Mouse (Mus musculus): ENCODE data around the gene Cpm.

Cpm gene

DNA sequence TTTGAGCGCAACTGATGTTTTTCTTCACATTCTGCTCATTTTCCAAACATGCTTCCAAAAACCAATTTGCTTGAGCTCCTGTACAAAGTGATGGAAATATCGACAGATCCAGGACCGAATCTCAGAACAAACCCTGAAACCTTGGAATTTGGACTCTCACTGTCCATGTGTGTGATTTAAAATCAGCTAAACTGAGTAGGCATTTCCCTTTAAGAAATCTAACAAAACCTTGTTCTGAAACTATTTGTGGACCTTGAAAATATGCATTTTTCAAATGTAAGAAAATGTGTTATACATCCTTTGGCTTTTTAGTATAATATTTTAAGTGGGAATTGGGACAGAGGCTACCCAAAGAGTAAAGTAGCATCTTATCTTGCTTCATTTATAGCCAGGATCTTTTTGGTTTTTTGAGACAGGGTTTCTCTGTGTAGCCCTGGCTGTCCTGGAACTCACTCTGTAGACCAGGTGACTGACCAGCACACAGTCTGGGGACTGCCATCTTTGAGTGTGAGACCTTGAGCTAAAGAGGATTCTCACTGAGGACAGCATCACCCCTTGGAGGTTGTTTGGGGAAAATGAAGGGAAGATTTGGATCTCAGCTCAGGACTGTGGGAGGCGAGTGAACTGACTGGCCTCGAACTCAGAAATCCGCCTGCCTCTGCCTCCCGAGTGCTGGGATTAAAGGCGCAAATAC, 5.9 kb downstream of the Cpm start:
- DNase-seq (ENCODE audit: low spot score in 2 of 2), result no peak

DNA sequence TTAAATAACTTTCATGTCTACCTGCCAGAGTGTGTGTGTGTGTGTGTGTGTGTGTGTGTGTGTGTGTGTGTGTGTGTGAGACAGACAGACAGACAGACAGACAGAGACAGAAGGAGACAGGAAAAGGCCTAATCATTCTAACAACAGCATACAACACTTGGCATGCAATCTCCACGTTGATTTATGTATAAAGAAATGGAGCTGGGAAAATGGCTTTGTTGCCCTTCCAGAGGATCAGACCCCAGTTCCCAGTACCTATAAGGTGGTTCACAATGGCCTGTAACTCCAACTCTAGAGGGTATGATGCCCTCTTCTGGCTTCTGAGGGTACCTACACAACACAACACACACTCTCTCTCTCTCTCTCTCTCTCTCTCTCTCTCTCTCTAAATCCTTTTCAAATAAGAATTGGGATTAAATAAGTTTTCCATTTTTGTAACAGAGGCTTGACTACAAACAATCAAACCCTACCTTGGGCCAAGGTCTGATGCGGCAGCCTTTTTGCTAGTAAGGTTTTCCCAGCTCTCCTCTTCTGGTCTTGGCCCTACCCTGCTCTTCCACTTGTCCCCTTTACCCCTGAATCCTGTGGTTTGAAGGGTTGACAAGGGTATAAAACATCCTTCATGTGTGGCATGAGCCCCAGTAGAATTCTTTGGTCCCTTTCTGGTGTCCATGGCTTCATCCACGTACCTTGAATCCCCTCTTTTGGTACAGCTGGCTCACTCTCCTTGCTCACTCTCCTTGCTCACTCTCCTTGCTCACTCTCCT, 6.7 kb downstream of the Cpm start:
- no peak for DNase-seq (ENCODE audit: low spot score in 2 of 2)

DNA sequence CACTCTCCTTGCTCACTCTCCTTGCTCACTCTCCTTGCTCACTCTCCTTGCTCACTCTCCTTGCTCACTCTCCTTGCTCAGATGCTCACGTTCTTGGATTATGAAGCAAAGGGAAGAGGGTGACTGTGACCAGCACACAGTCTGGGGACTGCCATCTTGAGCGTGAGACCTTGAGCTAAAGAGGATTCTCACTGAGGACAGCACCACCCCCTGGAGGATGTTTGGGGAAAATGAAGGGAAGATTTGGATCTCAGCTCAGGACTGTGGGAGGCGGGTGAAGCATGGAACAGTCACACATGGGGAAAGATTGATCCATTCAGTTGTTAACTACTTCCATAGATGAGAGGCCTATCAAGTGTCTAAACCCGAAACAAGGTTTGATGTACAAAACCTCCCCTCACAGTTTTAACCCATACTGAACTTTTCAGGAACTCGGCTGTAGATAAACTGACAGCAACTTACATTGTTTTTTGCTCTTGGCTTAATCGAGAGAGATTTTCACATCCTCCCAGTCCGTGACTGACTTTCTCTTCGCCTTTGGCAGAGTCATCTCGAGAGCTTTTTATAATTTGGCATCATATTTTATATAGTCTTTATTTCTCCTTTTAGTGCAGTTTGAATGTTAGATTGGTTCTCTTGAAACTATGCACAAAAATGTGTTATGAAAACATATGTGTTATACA, 7.9 kb downstream of the Cpm start:
- no peak for DNase-seq (ENCODE audit: low spot score in 2 of 2)

DNA sequence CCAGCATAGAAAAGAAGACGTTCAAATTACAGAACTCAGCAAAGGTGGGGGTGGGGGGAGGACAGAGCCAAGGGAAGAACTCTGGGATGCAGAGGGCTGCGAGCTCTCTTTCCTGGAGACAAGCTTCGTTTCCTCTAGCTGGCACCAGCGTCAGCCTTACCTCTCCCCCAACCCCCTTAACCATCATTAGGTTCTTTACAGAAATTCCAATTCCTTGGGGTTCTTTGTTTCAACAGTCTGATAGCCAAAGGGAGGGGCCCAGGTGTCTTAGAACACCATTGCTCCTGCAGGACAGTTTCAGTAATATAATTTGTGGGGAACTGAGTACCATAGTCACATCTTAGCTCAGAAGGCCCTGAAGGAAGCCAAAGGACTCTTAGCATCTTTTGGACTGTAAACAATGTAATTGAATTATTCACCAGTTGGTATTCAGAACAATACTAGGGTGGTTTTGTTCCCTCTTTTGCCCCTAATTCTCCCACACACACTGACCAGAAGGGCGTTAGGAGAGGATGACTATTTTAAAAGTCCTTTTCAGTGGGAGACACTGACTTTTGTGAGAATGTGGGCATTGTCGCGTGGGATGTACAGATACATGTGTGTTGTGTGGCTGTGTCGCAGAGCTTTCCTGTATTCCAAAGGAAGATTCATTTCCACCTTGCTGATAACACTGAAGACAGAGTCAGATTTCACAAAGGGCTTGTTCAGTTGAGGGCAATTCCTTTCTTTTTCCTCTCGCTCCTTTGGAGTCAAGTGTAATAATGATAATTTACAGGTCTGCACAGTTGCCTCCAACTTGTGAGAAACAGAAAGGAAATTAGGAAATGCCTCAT, 8.7 kb downstream of the Cpm start:
- DNase-seq (ENCODE audit: low spot score in 2 of 2), result no peak

DNA sequence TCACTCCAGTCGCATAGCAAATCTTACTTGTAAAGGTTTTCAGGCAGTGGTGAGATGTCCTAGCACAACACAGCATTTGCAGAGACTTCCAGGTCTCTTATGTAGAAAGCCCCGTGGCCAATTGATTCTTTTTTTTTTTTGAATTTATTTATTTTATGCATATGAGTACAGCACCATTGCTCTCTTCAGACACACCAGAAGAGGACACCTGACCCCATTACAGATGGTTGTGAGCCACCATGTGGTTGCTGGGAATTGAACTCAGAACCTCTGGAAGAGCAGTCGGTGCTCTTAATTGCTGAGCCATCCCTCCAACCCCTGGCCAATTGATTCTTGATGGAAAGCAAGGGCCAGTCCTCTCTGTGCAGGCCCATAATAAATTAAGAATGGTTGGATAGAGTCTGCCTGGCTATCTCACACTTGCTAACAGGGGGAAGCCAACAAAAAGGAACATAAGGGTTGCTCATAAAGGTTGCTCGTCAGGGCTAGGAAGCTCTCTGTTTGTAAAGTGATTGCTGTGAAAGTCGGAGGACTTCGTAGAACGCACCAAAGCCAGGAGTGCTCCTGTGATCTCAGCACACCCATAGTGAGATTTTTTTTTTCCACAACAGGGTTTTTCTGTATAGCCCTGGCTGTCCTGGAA, 9.4 kb downstream of the Cpm start:
- no peak for DNase-seq (ENCODE audit: low spot score in 2 of 2)

DNA sequence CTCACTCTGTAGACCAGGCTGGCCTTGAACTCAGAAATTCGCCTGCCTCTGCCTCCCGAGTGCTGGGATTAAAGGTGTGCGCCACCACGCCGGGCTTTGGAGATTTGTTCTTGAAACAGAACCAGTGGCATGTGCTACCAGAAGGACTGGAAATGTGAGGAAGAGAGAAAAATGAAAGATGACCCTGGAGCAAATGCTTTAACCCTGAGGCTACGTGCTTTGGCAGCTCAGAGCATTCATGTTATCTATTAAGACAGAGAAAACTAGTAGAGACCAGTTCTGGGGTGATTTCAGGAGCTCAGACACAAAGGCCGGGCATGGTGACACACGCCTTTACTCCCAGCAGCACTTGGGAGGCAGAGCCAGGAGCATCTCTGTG, 9.9 kb downstream of the Cpm start:
- no peak for DNase-seq (ENCODE audit: low spot score in 2 of 2)

DNA sequence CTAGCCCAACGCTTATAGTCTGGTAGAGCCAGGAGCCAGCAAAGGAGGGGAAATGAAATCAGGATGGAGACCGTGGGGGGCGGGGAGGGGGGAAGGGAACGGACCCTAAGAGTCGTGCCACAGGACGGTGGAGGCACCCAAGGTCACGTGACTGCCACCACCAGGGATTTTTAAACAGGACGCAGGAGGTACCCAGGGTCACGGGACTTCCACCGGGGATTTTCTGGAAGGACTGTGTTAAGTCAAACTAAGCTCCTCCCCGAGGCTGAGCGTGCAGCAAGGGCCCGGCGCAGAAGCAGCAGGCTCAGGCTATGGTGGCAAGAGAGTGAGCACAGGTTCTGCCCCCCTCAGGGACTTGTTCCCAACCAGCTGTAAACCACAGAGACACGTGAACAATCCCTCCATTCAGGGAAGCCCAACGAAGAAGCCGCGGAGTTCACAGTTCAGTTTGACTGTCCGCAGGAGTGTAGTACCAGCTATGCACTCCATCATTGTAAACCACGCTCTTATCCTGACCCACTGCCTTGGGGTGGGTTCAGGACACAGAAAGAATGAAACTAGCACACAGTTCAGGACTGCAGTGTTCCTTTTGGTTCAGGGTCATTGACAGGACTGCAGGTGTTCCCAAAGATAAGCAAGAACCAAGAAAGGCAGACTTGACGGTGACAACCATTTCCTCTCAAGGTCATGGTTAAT, 10.7 kb downstream of the Cpm start:
- no peak for DNase-seq (ENCODE audit: low spot score in 2 of 2)

DNA sequence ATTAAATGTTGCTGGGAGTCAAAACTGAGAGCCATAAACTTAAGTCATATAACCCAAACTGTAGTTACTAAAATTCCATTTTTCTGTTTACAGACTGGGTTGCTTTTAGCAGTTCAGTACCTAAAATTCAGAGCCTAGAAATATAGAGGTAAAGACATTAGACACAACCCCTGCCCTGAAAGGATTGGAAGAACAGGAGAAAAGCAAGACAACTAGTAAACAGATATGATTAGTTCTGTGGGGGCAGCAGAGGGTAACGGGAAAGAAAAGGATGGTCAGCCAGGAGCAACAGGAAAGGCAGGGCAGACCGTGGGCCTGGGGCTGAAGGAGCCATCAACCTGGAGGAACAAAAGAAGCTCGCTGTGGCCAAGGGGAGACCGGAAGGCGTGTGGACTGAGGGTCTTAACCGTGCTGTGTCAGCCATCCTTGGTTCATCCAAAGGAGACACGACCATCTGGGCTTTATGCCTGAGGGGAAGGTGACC, 11.3 kb downstream of the Cpm start:
- DNase-seq (ENCODE audit: low spot score in 2 of 2), result no peak

DNA sequence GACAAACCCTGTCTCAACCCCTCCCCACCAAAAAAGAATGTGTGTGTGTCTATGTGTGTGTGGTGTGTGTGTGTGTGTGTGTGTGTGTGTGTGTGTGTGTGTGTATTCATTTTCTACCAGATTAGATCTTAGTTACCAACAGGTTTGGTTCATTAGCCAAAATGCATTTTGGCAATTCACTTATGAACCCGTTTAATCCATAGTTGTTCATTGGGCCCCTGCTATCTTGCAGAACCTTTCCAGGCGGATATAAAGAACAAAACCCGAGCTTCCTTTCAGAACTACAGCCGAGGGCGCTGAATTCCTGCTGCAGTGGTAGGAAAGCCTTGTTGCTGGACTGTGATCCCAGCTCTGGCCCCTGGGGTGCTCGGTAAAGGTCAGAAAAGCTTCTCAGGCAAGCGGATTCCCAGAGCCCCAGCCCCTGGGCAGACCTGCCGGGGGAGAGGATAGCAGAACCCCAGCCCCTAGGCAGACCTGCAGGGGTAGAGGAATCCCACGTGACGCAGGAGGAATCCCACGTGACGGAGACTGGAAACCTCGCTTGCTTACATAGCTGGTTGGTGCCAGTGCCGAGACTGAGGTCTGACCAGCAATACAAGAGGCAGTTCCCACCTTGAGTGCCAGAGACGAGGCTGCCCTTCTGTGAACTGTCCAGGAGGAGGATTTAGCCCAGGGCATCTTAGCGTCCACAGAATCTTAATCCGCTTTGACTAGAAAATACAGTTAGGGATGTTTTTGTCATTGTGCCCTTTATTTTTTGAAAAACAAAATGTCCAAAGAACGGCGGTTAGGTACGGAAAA, 12.3 kb downstream of the Cpm start:
- DNase-seq (ENCODE audit: low spot score in 2 of 2), result no peak

DNA sequence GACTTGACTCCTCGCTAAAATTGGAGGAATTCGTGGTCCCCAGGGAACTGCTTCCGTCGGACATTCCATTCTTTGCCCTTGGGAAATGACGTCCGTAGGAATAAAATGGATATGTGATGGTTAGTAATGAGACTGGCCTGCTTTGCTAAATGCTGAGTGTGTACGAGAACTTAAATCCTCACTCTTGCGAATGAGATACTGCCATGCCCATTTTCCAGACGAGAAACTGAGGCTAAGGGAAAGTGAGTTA, 12.8 kb downstream of the Cpm start:
- DNase-seq (ENCODE audit: low spot score in 2 of 2), result no peak

DNA sequence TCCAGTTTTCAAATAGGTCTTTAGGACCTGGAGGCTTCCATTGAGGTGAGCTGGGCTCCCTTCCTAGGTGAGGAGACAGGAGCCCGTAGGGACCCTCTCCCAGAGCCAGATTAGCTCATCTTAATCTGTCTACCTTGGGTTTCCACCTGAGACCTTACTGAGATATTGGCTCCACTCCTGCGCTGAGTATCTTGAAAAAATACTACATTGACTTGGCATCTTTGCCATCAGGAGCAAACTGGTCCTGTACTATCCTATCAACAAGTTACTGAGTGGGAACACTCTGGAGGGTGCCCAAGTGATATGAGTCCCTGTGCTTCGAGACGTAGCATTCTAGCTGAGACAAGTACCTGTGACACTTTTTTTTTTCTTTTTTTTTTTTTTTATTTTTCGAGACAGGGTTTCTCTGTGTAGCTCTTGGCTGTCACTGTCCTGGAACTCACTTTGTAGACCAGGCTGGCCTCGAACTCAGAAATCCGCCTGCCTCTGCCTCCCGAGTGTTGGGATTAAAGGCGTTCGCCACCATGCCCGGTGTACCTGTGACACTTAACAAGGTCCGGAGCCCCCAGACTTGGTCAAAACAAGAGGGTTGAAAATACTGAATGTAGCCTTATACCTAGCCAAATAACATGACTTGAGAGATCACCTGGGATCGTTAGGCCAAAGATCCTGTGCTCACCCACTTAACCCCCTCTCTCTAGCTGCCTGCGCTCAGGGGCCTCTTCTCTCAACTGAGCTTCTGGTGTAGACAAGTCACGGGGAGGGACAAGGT, 13.4 kb downstream of the Cpm start:
- DNase-seq (ENCODE audit: low spot score in 2 of 2), result no peak

DNA sequence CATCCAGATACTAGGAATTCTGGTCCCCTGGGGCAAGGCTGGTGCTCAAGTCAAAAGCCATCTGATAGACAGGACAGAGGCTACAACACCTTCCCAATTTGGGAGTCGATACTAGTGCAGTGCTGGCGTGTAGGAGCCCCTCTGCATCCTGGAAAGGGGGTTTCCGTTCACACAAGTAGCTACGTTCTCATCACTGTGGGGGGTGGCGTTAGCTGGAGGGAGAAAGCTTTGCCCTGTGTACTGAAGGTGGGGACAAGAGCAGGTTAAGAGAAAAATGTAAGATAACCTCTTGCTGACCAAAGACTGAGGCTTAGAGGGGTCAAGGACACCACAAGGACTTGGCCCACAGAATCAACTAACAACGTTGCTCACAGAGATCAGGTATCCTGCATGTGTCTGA, 14.0 kb downstream of the Cpm start:
- no peak for DNase-seq (ENCODE audit: low spot score in 2 of 2)

DNA sequence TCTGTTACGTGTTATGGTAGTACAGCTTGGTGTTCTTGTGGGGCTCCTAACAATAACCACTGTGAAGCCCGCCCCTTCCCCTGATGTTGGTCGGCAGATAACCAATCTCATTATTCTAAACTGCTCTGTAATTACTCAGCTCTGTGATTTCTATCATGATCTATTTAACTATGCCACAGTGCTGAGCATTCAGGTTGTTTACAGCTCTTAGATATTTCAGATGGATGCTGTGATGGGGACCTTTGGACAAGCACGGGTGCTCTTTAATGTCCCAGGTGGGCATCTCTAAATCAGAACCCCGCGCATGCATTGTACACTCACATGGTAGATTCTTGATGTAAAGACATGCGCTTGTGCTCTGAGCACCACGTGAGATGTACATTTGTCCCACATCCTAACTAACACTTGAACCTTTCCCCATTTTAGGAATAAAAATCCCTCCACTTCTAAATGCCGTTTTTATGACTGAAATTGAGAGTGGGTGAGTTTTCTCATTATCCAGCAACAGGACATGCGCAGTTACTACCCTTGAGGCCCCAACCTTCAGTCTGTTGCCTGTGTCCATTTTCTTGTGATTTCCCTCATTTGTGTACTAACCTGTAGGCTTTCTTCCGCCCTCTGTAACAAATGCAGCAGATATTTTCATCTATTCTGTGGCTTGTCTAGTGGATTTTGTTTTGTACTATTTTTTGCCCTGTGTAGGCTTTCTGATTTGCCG, 14.6 kb downstream of the Cpm start:
- no peak for DNase-seq (ENCODE audit: low spot score in 2 of 2)

DNA sequence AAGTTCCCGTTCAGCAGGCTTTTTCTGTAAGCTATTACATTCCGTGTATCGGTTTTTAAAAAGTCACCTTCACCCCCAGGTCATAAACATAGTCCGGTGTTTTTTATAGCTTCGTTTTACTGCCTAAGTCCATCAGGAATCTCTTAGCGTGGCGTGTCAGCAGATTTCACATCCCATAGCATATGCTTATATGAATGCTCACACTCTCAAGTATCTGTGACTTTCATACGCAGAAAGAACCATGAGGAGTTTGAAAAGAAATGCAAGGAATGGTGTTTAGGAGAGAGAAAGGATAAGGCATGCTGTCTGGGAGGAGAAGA, 15.1 kb downstream of the Cpm start:
- no peak for DNase-seq (ENCODE audit: low spot score in 2 of 2)

DNA sequence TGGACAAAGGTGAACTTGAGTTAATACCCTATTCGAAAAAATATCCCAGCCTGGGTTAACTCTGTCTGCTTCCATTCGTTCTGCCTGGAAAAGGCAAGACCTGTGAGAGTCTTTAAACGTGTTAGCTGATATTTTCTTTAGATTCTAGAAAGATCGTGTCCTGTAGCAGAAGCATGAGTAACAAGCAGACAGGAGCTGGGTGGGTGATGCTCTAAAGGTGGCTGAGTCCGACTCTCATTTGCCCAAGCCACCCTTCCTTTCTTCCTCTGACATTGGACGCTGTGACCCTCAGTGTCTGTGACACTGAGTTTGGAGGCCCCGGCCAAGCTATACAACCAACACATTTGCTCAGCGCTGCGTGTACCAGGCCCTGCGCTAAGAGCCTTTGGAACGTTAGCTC, 15.5 kb downstream of the Cpm start:
- no peak for DNase-seq (ENCODE audit: low spot score in 2 of 2)

DNA sequence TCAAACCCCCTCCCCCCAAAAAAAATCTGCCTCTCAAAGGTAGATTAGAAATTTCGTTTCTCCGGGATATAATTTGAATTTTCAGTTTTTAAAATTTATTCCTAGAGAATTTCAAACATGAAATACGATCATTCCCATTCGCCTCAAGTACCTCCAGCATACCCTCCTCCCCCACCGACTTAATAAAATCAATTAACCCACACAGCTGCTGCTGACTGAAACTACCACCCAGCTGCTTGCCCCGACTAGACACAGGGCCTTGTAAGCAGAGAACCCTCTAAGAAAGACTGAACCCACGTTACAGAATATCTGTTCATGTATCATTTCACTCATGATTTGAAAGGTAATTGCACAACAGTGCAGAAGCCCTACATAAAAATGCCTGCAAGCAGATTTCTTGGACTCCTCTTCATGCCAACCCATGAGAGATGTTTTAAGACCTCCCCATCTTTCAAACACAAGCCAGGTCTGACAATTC, 16.2 kb downstream of the Cpm start:
- no peak for DNase-seq (ENCODE audit: low spot score in 2 of 2)

DNA sequence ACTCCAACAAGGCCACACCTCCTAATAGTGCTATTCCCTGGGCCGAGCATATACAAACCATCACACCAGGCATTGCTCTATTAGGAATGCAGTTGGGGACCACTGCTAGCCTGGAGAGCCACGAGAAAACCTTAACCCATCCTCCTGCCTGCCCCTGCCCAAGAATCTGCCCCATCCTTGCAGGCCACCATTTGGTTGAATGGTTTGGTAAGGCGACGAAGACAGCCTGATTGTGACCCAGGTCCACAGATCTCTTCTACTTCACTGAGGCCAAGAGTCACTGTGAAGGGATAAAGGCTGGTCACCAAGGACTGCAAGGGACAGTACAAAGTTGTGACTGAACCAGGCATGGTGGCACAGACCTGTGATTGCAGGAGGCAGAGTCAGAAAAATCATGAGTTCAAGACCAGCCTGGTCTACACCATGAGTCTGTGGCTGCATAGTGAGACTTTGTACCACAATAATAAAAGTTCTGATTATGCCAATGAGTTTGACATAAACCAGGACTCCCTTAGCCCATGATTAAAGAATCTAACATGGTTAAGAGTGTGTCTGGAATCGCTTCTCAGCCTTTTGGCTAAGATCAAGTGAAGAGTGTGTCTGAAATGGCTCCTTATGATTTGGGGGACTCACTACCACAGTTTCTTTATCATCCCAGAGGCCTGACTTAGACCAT, 17.3 kb downstream of the Cpm start:
- DNase-seq (ENCODE audit: low spot score in 2 of 2), result no peak

DNA sequence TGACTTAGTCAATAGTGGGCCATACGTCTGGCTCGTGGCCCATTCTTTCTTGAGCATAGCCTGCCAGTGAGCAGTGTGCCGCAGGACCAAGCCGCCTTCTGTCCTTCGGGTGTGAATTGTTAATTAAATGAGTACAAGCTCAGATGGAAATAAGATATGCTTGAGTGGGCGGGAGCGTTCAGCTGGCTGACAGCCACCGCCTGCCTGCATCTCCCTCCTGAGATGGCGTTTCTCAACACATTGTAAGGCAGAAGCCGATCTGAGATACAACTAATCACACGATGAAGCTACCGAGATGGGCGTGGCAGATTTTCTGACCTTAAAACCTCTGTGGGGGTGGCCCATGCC, 17.8 kb downstream of the Cpm start:
- DNase-seq (ENCODE audit: low spot score in 2 of 2), result peak; percentile 80 to 89

All from right cerebral cortex, postnatal 10 days (tissue).